Mouse (Mus musculus) liver, postnatal 0 days (tissue): ENCODE results near the gene Commd3. TPM values are rescaled to one million over a fixed set of nuclear protein-coding genes. Genes with fewer than 3 reads are reported as not detected.

ENCODE experiments used
- ATAC-seq: fragments of 200-750 bp; cut with Nextera tagmentation; 2 replicates; pipeline ENCODE4 v1.8.0; 2017; ENCODE audit warnings: mild to moderate bottlenecking, moderate library complexity
- DNase-seq: peaks from one replicate; pipeline ENCODE4 v3.0.0-alpha.2; 2016
- H3K27ac ChIP-seq: fragments of 300-500 bp; sonication (generic); 2 replicates; pipeline ENCODE4 v1.5.1; 2014; ENCODE audit warnings: antibody characterized with exemption, moderate library complexity, mild to moderate bottlenecking, low read depth
- H3K27me3 ChIP-seq: fragments of 300-500 bp; sonication (generic); 2 replicates; pipeline ENCODE4 v1.6.1; 2014; ENCODE audit warnings: low read length, control low read depth, mixed read lengths; ENCODE audit not compliant: insufficient read depth
- H3K36me3 ChIP-seq: fragments of 300-500 bp; sonication (generic); replicated peaks from 2 replicates; pipeline ENCODE4 v1.6.1; 2014; ENCODE audit warnings: mild to moderate bottlenecking, control low read depth, low read length, moderate library complexity, mixed read lengths; ENCODE audit not compliant: insufficient read depth
- H3K4me1 ChIP-seq: fragments of 300-500 bp; sonication (generic); 2 replicates; pipeline ENCODE4 v1.6.1; 2014; ENCODE audit warnings: antibody characterized with exemption, mild to moderate bottlenecking, control low read depth; ENCODE audit not compliant: insufficient read depth
- H3K4me2 ChIP-seq: fragments of 300-500 bp; sonication (generic); 2 replicates; pipeline ENCODE4 v1.6.1; 2014; ENCODE audit warnings: low read depth, mild to moderate bottlenecking, low read length, moderate library complexity, mixed read lengths
- H3K4me3 ChIP-seq: fragments of 300-500 bp; sonication (generic); 2 replicates; pipeline ENCODE4 v1.5.1; 2014; ENCODE audit warnings: low read depth, low read length
- H3K9ac ChIP-seq: fragments of 300-500 bp; sonication (generic); replicated peaks from 2 replicates; pipeline ENCODE4 v1.6.1; 2014; ENCODE audit warnings: mild to moderate bottlenecking, moderate library complexity
- H3K9me3 ChIP-seq: fragments of 300-500 bp; sonication (generic); 2 replicates; pipeline ENCODE4 v1.6.1; 2016; ENCODE audit warnings: mild to moderate bottlenecking, control low read depth, low read length, mixed read lengths
- CTCF ChIP-seq: sonication (generic); IDR thresholded peaks from 2 replicates; pipeline ENCODE4 v1.5.1; 2016; ENCODE audit warnings: antibody characterized with exemption, low read depth
- EP300 ChIP-seq: IDR thresholded peaks from 2 replicates; pipeline ENCODE4 v1.6.1; 2016; ENCODE audit warnings: antibody characterized with exemption, low read depth, mild to moderate bottlenecking
- WGBS: fragments of 180-500 bp; shearing (Covaris S2); extraction: QIAGEN DNeasy Blood & Tissue Kit; methylation state at CpG from one replicate; pipeline ENCODE4 v1.1.7; 2014; ENCODE audit not compliant: insufficient replicate concordance; 5-methylcytosine and 5-hydroxymethylcytosine counted together
- polyA plus RNA-seq: library from polyadenylated mRNA; unstranded; fragments of >200 nt; fragmentation: Nextera tagmentation; extraction: Ambion mirVana; gene quantifications from 2 replicates; pipeline ENCODE4 v1.2.1, GENCODE M21; 2015

Commd3 gene
- polyA plus RNA-seq, 1 experiment from 2014 or later, result 115 TPM

DNA sequence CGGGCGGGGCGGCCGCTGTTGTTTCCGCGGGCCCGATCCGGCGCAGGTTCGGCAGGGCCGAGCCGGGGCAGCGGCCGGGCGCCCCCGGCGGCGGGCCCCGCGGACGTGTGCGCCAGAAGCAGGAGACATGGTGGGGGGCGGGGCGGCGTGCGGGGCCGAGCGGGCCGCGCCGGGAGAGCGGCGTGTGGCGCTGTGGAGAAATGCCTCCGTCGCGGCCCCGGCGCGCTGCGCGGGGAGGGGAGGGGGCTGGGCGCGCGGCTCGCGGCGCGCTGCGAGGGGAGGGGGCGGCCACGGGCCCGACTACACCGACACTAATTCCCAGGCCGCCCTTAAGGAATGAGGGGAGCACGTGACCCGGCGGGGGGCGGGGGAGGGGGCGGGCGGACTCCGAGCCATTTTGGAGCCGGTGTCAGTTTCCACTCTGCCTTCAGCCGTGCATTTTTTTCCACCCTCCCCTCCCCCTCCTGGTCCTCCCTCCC is 4.3 kb downstream of the Commd3 start:
- H3K4me1 ChIP-seq, result peaks cover 15% of the 10 kb centered on the region
- ATAC-seq, result peak; percentile 70
- TF ChIP-seq CTCF, result no peak
- TF ChIP-seq EP300, result no peak
- DNase-seq, result peak; percentile 90
- peak overlapping the region; percentile 92 for H3K4me2 ChIP-seq
- H3K4me3 ChIP-seq, result peak overlapping the region; percentile 80
- WGBS, result 0% methylated on average over 9 of the region's 64 CpGs
- peak overlapping the region; percentile 82 for H3K9ac ChIP-seq
- H3K27ac ChIP-seq, result peak overlapping the region; percentile 92
- H3K27me3 ChIP-seq, result peaks cover 39% of the 10 kb centered on the region
- peaks cover 4% of the 10 kb centered on the region; the same call in 1 of the 2 replicates for H3K36me3 ChIP-seq
- no peaks in the 10 kb centered on the region for H3K9me3 ChIP-seq

- DNase-seq, result peak; percentile 67
- H3K9ac ChIP-seq, result peak within 1 kb of the TSS; percentile 82
- no peak for TF ChIP-seq CTCF
- peak; percentile 36 for ATAC-seq
- peak within 1 kb of the TSS; percentile 92 for H3K4me2 ChIP-seq
- H3K27me3 ChIP-seq, result peaks cover 39% of the 10 kb centered on the region
- peak within 1 kb of the TSS; percentile 80 for H3K4me3 ChIP-seq
- peaks cover 15% of the 10 kb centered on the region for H3K4me1 ChIP-seq
- peak within 1 kb of the TSS; percentile 92 for H3K27ac ChIP-seq
- WGBS, result 1% methylated on average over 27 of the region's 77 CpGs
- H3K36me3 ChIP-seq, result peaks cover 4% of the 10 kb centered on the region; the same call in 1 of the 2 replicates
- no peaks in the 10 kb centered on the region for H3K9me3 ChIP-seq
These were observed 4.8 kb downstream of the Commd3 start, which contains the start of gene Bmi1 for GRCm38 (mm10) chr2:18676936-18677491. Bmi1 (plus strand) TSS chr2:18677018.

DNA sequence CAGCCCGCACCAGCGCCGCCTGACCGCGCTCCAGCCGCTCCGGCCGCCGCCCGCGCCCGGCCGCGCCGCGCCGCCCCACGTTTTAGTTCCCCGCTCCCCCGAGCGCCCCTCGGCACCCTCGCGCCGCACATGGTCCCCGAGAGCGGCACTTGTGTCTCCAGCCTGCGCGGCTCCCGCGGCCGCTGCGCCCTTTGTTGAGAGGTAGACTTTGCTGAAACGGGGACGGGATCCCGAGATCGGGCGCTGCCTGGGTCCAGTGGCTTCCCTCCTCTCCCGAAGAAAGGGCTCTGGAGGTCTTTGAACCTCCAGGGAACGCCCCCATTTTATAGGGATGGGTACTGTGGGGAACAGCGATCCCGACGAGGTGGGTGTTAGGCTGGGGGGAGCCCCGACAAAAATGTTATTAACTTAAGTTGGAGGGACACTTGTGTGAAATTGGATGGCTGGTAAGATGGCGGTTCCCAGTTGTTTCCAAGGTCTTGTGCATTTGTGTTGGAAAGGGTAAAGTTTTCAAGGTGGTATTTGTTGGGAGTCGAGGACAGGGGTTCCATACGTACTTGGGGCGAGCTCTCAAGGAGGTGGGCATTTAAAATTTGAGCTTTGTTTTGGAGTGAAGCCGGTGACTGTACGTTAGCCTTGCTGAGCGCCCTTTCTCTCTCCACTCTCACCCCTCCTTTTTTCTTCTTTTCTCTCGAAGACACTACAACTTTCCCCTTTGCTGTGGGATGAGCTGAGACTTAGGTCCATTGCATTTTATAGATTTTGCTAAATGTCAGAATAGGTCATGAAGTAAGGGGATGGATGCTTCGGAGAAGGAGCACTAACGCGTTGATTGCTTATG is 5.7 kb downstream of the Commd3 start:
- Histone ChIP-seq H3K4me1 (peaks cover 15% of the 10 kb centered on the region), H3K9me3 (no peaks in the 10 kb centered on the region), H3K27ac (no peak overlapping the region), H3K27me3 (peaks cover 39% of the 10 kb centered on the region), H3K4me3 (peak overlapping the region; percentile 80), H3K4me2 (peak overlapping the region; percentile 92), H3K36me3 (peaks cover 4% of the 10 kb centered on the region; the same call in 1 of the 2 replicates), H3K9ac (peak overlapping the region; percentile 82)
- DNase-seq, result peak; percentile 57
- WGBS, result under 1% methylated on average over 42 of the region's 55 CpGs
- no peak for ATAC-seq
- TF ChIP-seq CTCF, result no peak
- no peak for TF ChIP-seq EP300

DNA sequence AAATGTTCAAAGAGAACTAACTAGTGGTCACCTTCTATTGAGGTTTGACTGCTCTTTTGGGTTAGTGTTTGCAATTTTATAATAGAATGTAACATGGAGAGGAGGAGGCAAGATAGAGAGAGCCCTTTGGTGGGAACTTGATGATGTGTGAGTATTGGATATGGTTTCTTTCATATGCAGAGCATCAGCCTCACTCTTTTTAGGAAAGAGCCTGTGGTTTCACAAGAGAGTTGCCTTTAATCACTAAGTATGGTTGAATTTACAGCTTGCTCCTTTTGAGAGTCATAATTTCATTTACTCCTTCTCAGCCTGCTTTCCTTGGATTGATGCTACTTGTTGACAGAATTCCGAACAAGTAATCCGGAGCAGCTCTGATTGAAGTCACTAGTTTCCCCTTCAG is 7.5 kb downstream of the Commd3 start:
- ATAC-seq (no peak), DNase-seq (no peak)
- peaks cover 39% of the 10 kb centered on the region for H3K27me3 ChIP-seq
- H3K9me3 ChIP-seq, result no peaks in the 10 kb centered on the region
- H3K4me1 ChIP-seq, result peaks cover 15% of the 10 kb centered on the region
- WGBS, result 69% methylated on average over 2 of the region's 2 CpGs
- TF ChIP-seq CTCF (no peak), EP300 (no peak)
- no peak overlapping the region for H3K4me2 ChIP-seq
- H3K9ac ChIP-seq, result no peak overlapping the region
- no peak overlapping the region for H3K4me3 ChIP-seq
- H3K36me3 ChIP-seq, result no peaks in the 10 kb centered on the region; the same call in none of the 2 replicates
- H3K27ac ChIP-seq, result no peak overlapping the region

- H3K9ac ChIP-seq, result peak overlapping the region; percentile 26; the same call in 1 of the 2 replicates
- WGBS, result 2% methylated on average over 4 of the region's 4 CpGs
- ATAC-seq (no peak), DNase-seq (no peak)
- H3K4me2 ChIP-seq, result peak overlapping the region; percentile 72
- TF ChIP-seq EP300 (no peak), CTCF (no peak)
- H3K27me3 ChIP-seq, result peaks cover 39% of the 10 kb centered on the region
- no peaks in the 10 kb centered on the region for H3K9me3 ChIP-seq
- peak overlapping the region; percentile 42 for H3K4me3 ChIP-seq
- H3K27ac ChIP-seq, result no peak overlapping the region
- no peaks in the 10 kb centered on the region; the same call in 1 of the 2 replicates for H3K36me3 ChIP-seq
- H3K4me1 ChIP-seq, result peaks cover 15% of the 10 kb centered on the region
These were observed 8.3 kb downstream of the Commd3 start for GRCm38 (mm10) chr2:18680501-18680900.

- H3K9me3 ChIP-seq, result no peaks in the 10 kb centered on the region
- ATAC-seq, result no peak
- no peak overlapping the region for H3K27ac ChIP-seq
- H3K36me3 ChIP-seq, result no peaks in the 10 kb centered on the region; the same call in 1 of the 2 replicates
- 5% methylated on average over 28 of the region's 29 CpGs for WGBS
- peak overlapping the region; percentile 72 for H3K4me2 ChIP-seq
- DNase-seq, result peak; percentile 55
- no peak for TF ChIP-seq CTCF
- TF ChIP-seq EP300, result no peak
- H3K4me3 ChIP-seq, result peak overlapping the region; percentile 42
- peak overlapping the region; percentile 26; the same call in 1 of the 2 replicates for H3K9ac ChIP-seq
- H3K4me1 ChIP-seq, result peaks cover 15% of the 10 kb centered on the region
- peaks cover 35% of the 10 kb centered on the region for H3K27me3 ChIP-seq
These were observed 8.8 kb downstream of the Commd3 start for GRCm38 (mm10) chr2:18680961-18681360.
